Mouse (Mus musculus): Measurements from ENCODE around the gene Esrrg.

GRCm38 (mm10) chr1:187836876-187837275, 228.3 kb downstream of the Esrrg start:
- no peak for TF ChIP-seq POLR2A (IDR thresholded peaks at IDR 0.05; ENCODE audit: extremely low read depth, insufficient read depth, low read length)
- no peak for TF ChIP-seq CTCF (IDR thresholded peaks at IDR 0.05; ENCODE audit: extremely low read depth, insufficient read depth, low read length)
